Mouse (Mus musculus) induced T-regulatory cell, adult 2 months (primary cell): Measurements from ENCODE around the gene Zbtb38.

Experiments used
- DNase-seq: peaks from one replicate; pipeline ENCODE4 v3.0.0-alpha.2; 2012; ENCODE audit warnings: low read depth

Gene Zbtb38

GRCm38 (mm10) chr9:96758749-96759597 is 6.3 kb upstream of the Zbtb38 start:
- peak; percentile 94 for DNase-seq

GRCm38 (mm10) chr9:96756638-96757435 is 4.2 kb upstream of the Zbtb38 start:
- DNase-seq: peak; percentile 40

GRCm38 (mm10) chr9:96755761-96756160 is 3.1 kb upstream of the Zbtb38 start:
- DNase-seq: no peak

- peak; percentile 49 for DNase-seq
Observed at GRCm38 (mm10) chr9:96754625-96754969, 2.0 kb upstream of the Zbtb38 start.

GRCm38 (mm10) chr9:96753921-96754624 is 1.4 kb upstream of the Zbtb38 start:
- peak; percentile 62 for DNase-seq

GRCm38 (mm10) chr9:96753392-96753791 is 761 bp upstream of the Zbtb38 start:
- no peak for DNase-seq

GRCm38 (mm10) chr9:96751821-96752602 is 619 bp downstream of the Zbtb38 start:
- DNase-seq: no peak

GRCm38 (mm10) chr9:96750636-96751035 is 2.0 kb downstream of the Zbtb38 start:
- no peak for DNase-seq

- DNase-seq: no peak
Observed at GRCm38 (mm10) chr9:96746527-96746926, 6.1 kb downstream of the Zbtb38 start.

- DNase-seq: no peak
Observed at GRCm38 (mm10) chr9:96744909-96745308, 7.7 kb downstream of the Zbtb38 start.

GRCm38 (mm10) chr9:96741365-96742085 is 11.1 kb downstream of the Zbtb38 start:
- DNase-seq: no peak

- DNase-seq: peak; percentile 70
Observed at GRCm38 (mm10) chr9:96740712-96741364, 11.8 kb downstream of the Zbtb38 start.

- DNase-seq: peak; percentile 79
Observed at GRCm38 (mm10) chr9:96739808-96740711, 12.6 kb downstream of the Zbtb38 start.

GRCm38 (mm10) chr9:96738563-96739355 is 13.9 kb downstream of the Zbtb38 start:
- no peak for DNase-seq

GRCm38 (mm10) chr9:96735946-96736345 is 16.7 kb downstream of the Zbtb38 start:
- no peak for DNase-seq

- DNase-seq: no peak
Observed at GRCm38 (mm10) chr9:96733425-96733717, 19.3 kb downstream of the Zbtb38 start.

GRCm38 (mm10) chr9:96732644-96733424 is 19.8 kb downstream of the Zbtb38 start:
- no peak for DNase-seq

GRCm38 (mm10) chr9:96731961-96732511 is 20.6 kb downstream of the Zbtb38 start:
- DNase-seq: no peak
